Mouse (Mus musculus): ENCODE data around the gene Slc20a1.

Slc20a1 gene

GRCm38 (mm10) chr2:129192392-129193150 lies 6.0 kb upstream of the Slc20a1 start:
- peak; percentile 25 for DNase-seq

GRCm38 (mm10) chr2:129196317-129196716 lies 2.2 kb upstream of the Slc20a1 start:
- no peak for DNase-seq

- DNase-seq, result no peak
Measured at GRCm38 (mm10) chr2:129197197-129197596, 1.4 kb upstream of the Slc20a1 start.

GRCm38 (mm10) chr2:129197843-129198435 lies 625 bp upstream of the Slc20a1 start:
- DNase-seq, result no peak

- DNase-seq, result no peak
Measured at GRCm38 (mm10) chr2:129199328-129200085, 943 bp downstream of the Slc20a1 start.

- no peak for DNase-seq
Measured at GRCm38 (mm10) chr2:129205000-129205399, 6.4 kb downstream of the Slc20a1 start.

GRCm38 (mm10) chr2:129206824-129207223 lies 8.3 kb downstream of the Slc20a1 start:
- DNase-seq, result no peak

GRCm38 (mm10) chr2:129208181-129208746 lies 9.7 kb downstream of the Slc20a1 start:
- DNase-seq, result no peak

GRCm38 (mm10) chr2:129210089-129210749 lies 11.7 kb downstream of the Slc20a1 start:
- no peak for DNase-seq

GRCm38 (mm10) chr2:129211255-129211654 lies 12.7 kb downstream of the Slc20a1 start:
- no peak for DNase-seq

GRCm38 (mm10) chr2:129211957-129212356 lies 13.4 kb downstream of the Slc20a1 start:
- no peak for DNase-seq

- no peak for DNase-seq
Measured at GRCm38 (mm10) chr2:129212566-129212965, 14.0 kb downstream of the Slc20a1 start.

- DNase-seq, result no peak
Measured at GRCm38 (mm10) chr2:129214774-129215173, 16.2 kb downstream of the Slc20a1 start.

- DNase-seq, result no peak
Measured at GRCm38 (mm10) chr2:129217612-129218185, 19.1 kb downstream of the Slc20a1 start.

GRCm38 (mm10) chr2:129218537-129219105 lies 20.1 kb downstream of the Slc20a1 start:
- DNase-seq, result peak; percentile 22

- DNase-seq, result no peak
Measured at GRCm38 (mm10) chr2:129221097-129221632, 22.6 kb downstream of the Slc20a1 start.

GRCm38 (mm10) chr2:129224178-129224577 lies 25.6 kb downstream of the Slc20a1 start:
- DNase-seq, result no peak

- no peak for DNase-seq
Measured at GRCm38 (mm10) chr2:129225251-129225819, 26.8 kb downstream of the Slc20a1 start.

GRCm38 (mm10) chr2:129226296-129226851 lies 27.8 kb downstream of the Slc20a1 start:
- DNase-seq, result no peak

- DNase-seq, result no peak
Measured at GRCm38 (mm10) chr2:129227011-129227529, 28.5 kb downstream of the Slc20a1 start.

GRCm38 (mm10) chr2:129227709-129228108 lies 29.1 kb downstream of the Slc20a1 start:
- DNase-seq, result no peak
